Mouse (Mus musculus) lung, embryonic 14.5 days (tissue): Measurements from ENCODE around the gene Usp10. TPM values are rescaled to one million over a fixed set of nuclear protein-coding genes. Genes with fewer than 3 reads are reported as not detected.

Experiments
- ATAC-seq: fragments of 200-750 bp; cut with Nextera tagmentation; 2 replicates; pipeline ENCODE4 v1.8.0; 2017; ENCODE audit warnings: mild to moderate bottlenecking, moderate TSS enrichment, moderate library complexity; ENCODE audit not compliant: insufficient read depth
- DNase-seq: peaks from one replicate; pipeline ENCODE4 v3.0.0-alpha.2; 2015
- H3K27ac ChIP-seq: fragments of 300-500 bp; sonication (generic); 2 replicates; pipeline ENCODE4 v1.5.1; 2014; ENCODE audit warnings: low read depth, mild to moderate bottlenecking, moderate library complexity
- H3K27me3 ChIP-seq: fragments of 300-500 bp; sonication (generic); 2 replicates; pipeline ENCODE4 v1.6.1; 2014; ENCODE audit warnings: low read length, control low read depth; ENCODE audit not compliant: insufficient read depth
- H3K36me3 ChIP-seq: fragments of 300-500 bp; sonication (generic); 2 replicates; pipeline ENCODE4 v1.6.1; 2014; ENCODE audit warnings: control low read depth; ENCODE audit not compliant: insufficient read depth
- H3K4me1 ChIP-seq: fragments of 300-500 bp; sonication (generic); 2 replicates; pipeline ENCODE4 v1.6.1; 2014; ENCODE audit warnings: antibody characterized with exemption, control low read depth; ENCODE audit not compliant: insufficient read depth
- H3K4me2 ChIP-seq: fragments of 300-500 bp; sonication (generic); 2 replicates; pipeline ENCODE4 v1.6.1; 2014; ENCODE audit warnings: mild to moderate bottlenecking
- H3K4me3 ChIP-seq: fragments of 300-500 bp; sonication (generic); 2 replicates; pipeline ENCODE4 v1.5.1; 2014; ENCODE audit warnings: low read depth, low read length
- H3K9ac ChIP-seq: fragments of 300-500 bp; sonication (generic); 2 replicates; pipeline ENCODE4 v1.6.1; 2014
- H3K9me3 ChIP-seq: fragments of 300-500 bp; sonication (generic); 2 replicates; pipeline ENCODE4 v1.6.1; 2016; ENCODE audit warnings: low read depth, low read length, control low read depth
- CTCF ChIP-seq: IDR thresholded peaks from 2 replicates; pipeline ENCODE4 v1.5.1; 2016; ENCODE audit warnings: antibody characterized with exemption, low read depth
- WGBS: fragments of 180-500 bp; shearing (Covaris S2); extraction: QIAGEN DNeasy Blood & Tissue Kit; methylation state at CpG from one replicate; pipeline ENCODE4 v1.1.7; 2014; 5-methylcytosine and 5-hydroxymethylcytosine counted together
- polyA plus RNA-seq: library from polyadenylated mRNA; unstranded; fragments of >200 nt; fragmentation: Nextera tagmentation; extraction: Ambion mirVana; gene quantifications from 2 replicates; pipeline ENCODE4 v1.2.1, GENCODE M21; 2014

Usp10 gene
- polyA plus RNA-seq, 1 experiment from 2014 or later = 155 TPM

- 92% methylated on average over 10 of the region's 10 CpGs for WGBS
- no peak overlapping the region for H3K9ac ChIP-seq
- no peaks in the 10 kb centered on the region for H3K4me1 ChIP-seq
- no peak for ATAC-seq
- peaks cover 80% of the 10 kb centered on the region for H3K36me3 ChIP-seq
- no peak overlapping the region for H3K27ac ChIP-seq
- no peak overlapping the region for H3K4me3 ChIP-seq
- no peak for TF ChIP-seq CTCF
- no peak overlapping the region for H3K4me2 ChIP-seq
- no peak for DNase-seq
- no peaks in the 10 kb centered on the region for H3K27me3 ChIP-seq
- H3K9me3 ChIP-seq = no peaks in the 10 kb centered on the region
Measured at GRCm38 (mm10) chr8:119943616-119944015, 33.5 kb downstream of the Usp10 start.

DNA sequence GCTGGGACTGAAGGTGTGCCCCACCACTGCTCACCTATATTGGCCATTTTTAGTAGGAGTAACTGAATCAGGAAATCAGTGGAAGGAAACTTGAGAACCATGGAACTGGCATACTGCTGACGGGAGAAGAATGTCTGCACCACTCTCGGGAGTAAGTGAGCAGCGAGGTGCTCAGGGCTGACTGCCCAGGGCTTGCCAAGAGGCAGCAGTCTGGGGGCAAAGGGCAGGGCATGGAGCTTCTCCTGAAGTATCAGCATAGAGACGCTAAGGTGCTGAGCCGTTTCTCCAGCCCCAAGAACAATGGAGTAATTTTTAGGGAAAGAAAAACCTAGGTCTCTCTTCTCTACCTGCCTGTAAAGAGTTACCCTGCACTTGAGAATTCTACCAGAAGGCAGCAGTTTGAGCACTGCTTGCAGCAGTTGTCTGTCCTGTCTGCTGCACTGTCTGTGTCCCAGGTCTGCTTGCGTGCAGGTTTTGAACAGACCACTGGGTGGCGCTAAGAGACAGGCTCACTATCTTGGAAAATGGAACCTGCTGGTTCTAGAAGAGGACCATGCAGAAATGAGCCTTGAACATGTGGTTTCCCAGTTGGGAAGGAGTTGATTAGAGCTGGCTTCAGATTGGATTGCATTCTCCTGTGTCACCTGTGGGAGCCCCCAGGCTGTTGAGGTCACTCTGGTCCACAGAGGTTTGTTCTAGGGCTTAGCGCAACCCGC is 34.1 kb downstream of the Usp10 start:
- DNase-seq (peak; percentile 85), ATAC-seq (no peak)
- peak; percentile 94 for TF ChIP-seq CTCF
- H3K4me3 ChIP-seq = no peak overlapping the region
- H3K4me2 ChIP-seq = no peak overlapping the region
- no peaks in the 10 kb centered on the region for H3K4me1 ChIP-seq
- H3K36me3 ChIP-seq = peaks cover 83% of the 10 kb centered on the region
- no peak overlapping the region for H3K9ac ChIP-seq
- no peak overlapping the region for H3K27ac ChIP-seq
- no peaks in the 10 kb centered on the region for H3K27me3 ChIP-seq
- 56% methylated on average over 9 of the region's 9 CpGs for WGBS
- H3K9me3 ChIP-seq = no peaks in the 10 kb centered on the region

- no peak for TF ChIP-seq CTCF
- WGBS = 69% methylated on average over 8 of the region's 8 CpGs
- Histone ChIP-seq H3K27me3 (no peaks in the 10 kb centered on the region), H3K9me3 (no peaks in the 10 kb centered on the region), H3K4me1 (no peaks in the 10 kb centered on the region), H3K9ac (no peak overlapping the region), H3K4me3 (no peak overlapping the region), H3K4me2 (no peak overlapping the region), H3K36me3 (peaks cover 91% of the 10 kb centered on the region), H3K27ac (no peak overlapping the region)
- DNase-seq (no peak), ATAC-seq (no peak)
Measured at GRCm38 (mm10) chr8:119946326-119946865, 36.2 kb downstream of the Usp10 start.

DNA sequence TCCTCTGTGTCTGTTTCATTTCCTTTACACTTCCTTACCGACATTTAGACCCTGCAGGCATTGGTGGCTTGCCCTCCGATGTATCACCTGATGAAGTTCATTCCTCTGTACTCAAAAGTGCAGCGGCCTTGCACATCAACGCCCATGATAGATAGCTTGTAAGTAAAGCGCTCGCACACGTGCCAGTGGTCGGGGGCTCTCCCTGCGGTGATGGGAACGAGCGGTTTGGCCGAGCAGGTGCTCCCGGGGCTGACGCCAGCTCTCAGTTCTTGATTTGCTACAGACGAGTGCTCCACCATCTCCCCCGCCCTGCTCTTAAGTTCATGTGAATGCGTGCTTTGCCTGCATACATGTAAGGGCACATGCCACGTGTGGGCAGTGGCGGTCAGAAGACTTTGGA is 37.5 kb downstream of the Usp10 start:
- ATAC-seq (no peak), DNase-seq (no peak)
- Histone ChIP-seq H3K4me1 (no peaks in the 10 kb centered on the region), H3K36me3 (peaks cover 89% of the 10 kb centered on the region), H3K4me3 (no peak overlapping the region), H3K9ac (no peak overlapping the region), H3K4me2 (no peak overlapping the region), H3K27ac (no peak overlapping the region), H3K27me3 (no peaks in the 10 kb centered on the region), H3K9me3 (no peaks in the 10 kb centered on the region)
- no peak for TF ChIP-seq CTCF
- WGBS = 63% methylated on average over 19 of the region's 19 CpGs

DNA sequence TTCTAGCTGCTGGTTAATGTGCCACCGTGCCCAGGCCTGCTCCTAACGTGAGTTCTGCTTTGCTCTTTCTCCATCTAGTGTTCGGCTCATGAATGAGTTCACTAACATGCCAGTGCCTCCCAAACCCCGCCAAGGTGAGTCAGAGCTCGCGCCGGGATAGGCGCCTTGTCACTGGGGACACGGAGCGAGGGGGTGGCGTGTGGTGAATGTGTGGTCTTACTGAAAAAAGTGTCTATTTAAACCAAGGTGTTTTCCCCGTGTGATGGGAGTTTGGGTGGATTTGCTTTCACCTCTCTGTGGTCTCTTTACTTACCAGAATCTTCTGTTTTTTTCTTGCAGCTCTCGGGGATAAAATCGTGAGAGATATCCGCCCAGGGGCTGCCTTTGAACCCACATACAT is 38.2 kb downstream of the Usp10 start:
- Histone ChIP-seq H3K27me3 (no peaks in the 10 kb centered on the region), H3K4me3 (no peak overlapping the region), H3K9ac (no peak overlapping the region), H3K9me3 (no peaks in the 10 kb centered on the region), H3K27ac (no peak overlapping the region), H3K4me1 (no peaks in the 10 kb centered on the region), H3K36me3 (peaks cover 89% of the 10 kb centered on the region), H3K4me2 (no peak overlapping the region)
- no peak for TF ChIP-seq CTCF
- no peak for ATAC-seq
- 77% methylated on average over 15 of the region's 15 CpGs for WGBS
- DNase-seq = no peak

DNA sequence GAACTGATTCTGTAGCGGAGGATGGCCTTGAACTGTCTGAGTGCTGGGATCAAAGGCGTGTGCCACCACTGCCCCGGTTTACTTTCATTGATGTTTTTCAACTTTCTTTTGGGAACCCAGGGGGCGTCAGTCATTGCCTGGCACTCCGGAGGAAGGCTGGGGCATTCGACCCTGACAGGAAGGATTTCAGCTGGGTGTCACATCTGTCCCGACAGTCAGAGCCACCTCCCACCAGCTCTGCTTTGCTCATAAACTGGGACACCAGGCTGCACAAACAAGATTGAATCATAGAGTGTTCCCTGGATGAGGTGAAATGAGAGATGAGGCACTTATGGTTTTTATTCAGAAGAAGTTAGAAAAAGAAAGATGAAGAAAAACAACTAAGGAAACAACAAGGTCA is 42.1 kb downstream of the Usp10 start:
- Histone ChIP-seq H3K36me3 (peaks cover 96% of the 10 kb centered on the region), H3K4me1 (no peaks in the 10 kb centered on the region), H3K9me3 (no peaks in the 10 kb centered on the region), H3K9ac (no peak overlapping the region), H3K27me3 (no peaks in the 10 kb centered on the region), H3K4me3 (no peak overlapping the region), H3K27ac (no peak overlapping the region), H3K4me2 (no peak overlapping the region)
- ATAC-seq = no peak
- WGBS = 67% methylated on average over 7 of the region's 7 CpGs
- no peak for TF ChIP-seq CTCF
- DNase-seq = no peak

- H3K27me3 ChIP-seq = no peaks in the 10 kb centered on the region
- no peak overlapping the region for H3K9ac ChIP-seq
- WGBS = 84% methylated on average over 5 of the region's 5 CpGs
- no peak overlapping the region for H3K4me2 ChIP-seq
- no peaks in the 10 kb centered on the region for H3K4me1 ChIP-seq
- no peak for DNase-seq
- peaks cover 96% of the 10 kb centered on the region for H3K36me3 ChIP-seq
- no peak overlapping the region for H3K27ac ChIP-seq
- no peak overlapping the region for H3K4me3 ChIP-seq
- no peak for ATAC-seq
- TF ChIP-seq CTCF = no peak
- H3K9me3 ChIP-seq = no peaks in the 10 kb centered on the region
Measured at GRCm38 (mm10) chr8:119952747-119953146, 42.6 kb downstream of the Usp10 start.
